Mouse (Mus musculus) ES-E14 (cell line): ENCODE data around the gene Tgm5. TPM values are rescaled to one million over a fixed set of nuclear protein-coding genes. Genes with fewer than 3 reads are reported as not detected.
A peak's percentile ranks its signal among the peaks of the same experiment; 100 is the strongest.

ENCODE experiments used
- DNase-seq: peaks from one replicate; pipeline ENCODE4 v3.0.0-alpha.2; 2013; ENCODE audit warnings: low read depth, low spot score
- H3K27ac ChIP-seq: 2 replicates; pipeline ENCODE4 v1.5.1; 2012; ENCODE audit warnings: low read depth, mild to moderate bottlenecking, low read length, moderate library complexity, mixed read lengths; ENCODE audit not compliant: poor library complexity, insufficient read depth, severe bottlenecking
- H3K36me3 ChIP-seq: 2 replicates; pipeline ENCODE4 v1.6.1; 2012; ENCODE audit warnings: mild to moderate bottlenecking, low read length, moderate library complexity, mixed read lengths; ENCODE audit not compliant: control insufficient read depth, poor library complexity, insufficient read depth, severe bottlenecking
- H3K4me1 ChIP-seq, 2 experiments: fragments of 150-350 bp in 1 of 2; sonication (generic) in 1 of 2; 2 replicates each; pipeline ENCODE4 v1.6.1; 2012; ENCODE audit warnings: low read length in 2 of 2, mild to moderate bottlenecking in 1 of 2, mixed read lengths in 1 of 2; ENCODE audit not compliant: control insufficient read depth in 2 of 2, insufficient read depth in 2 of 2, poor library complexity in 1 of 2
- H3K4me3 ChIP-seq, 2 experiments: fragments of 150-350 bp in 1 of 2; sonication (generic) in 1 of 2; 2 replicates each; pipeline ENCODE4 v1.5.1; 2012; ENCODE audit warnings: low read length in 2 of 2, low read depth in 1 of 2, mild to moderate bottlenecking in 1 of 2, mixed read lengths in 1 of 2; ENCODE audit not compliant: insufficient read depth in 1 of 2, poor library complexity in 1 of 2, severe bottlenecking in 1 of 2
- H3K9ac ChIP-seq: 2 replicates; pipeline ENCODE4 v1.6.1; 2012; ENCODE audit warnings: low read depth, mild to moderate bottlenecking, low read length, mixed read lengths; ENCODE audit not compliant: poor library complexity, insufficient read depth, severe bottlenecking
- H3K9me3 ChIP-seq: fragments of 150-350 bp; sonication (generic); 2 replicates; pipeline ENCODE4 v1.6.1; 2012; ENCODE audit warnings: low read depth, mild to moderate bottlenecking, low read length; ENCODE audit not compliant: control insufficient read depth, insufficient read depth
- CHD2 ChIP-seq: IDR thresholded peaks from 2 replicates; pipeline ENCODE4 v1.6.1; 2014; ENCODE audit warnings: mild to moderate bottlenecking, low read depth, low read length, inconsistent platforms
- HCFC1 ChIP-seq: IDR thresholded peaks from 2 replicates; pipeline ENCODE4 v1.6.1; 2012; ENCODE audit warnings: low read length, inconsistent platforms, borderline replicate concordance; ENCODE audit not compliant: insufficient read depth
- MAFK ChIP-seq: IDR thresholded peaks from 2 replicates; pipeline ENCODE4 v1.6.1; 2014; ENCODE audit warnings: mild to moderate bottlenecking, low read depth, low read length, inconsistent platforms; ENCODE audit not compliant: insufficient read depth
- ZC3H11A ChIP-seq: IDR thresholded peaks from 2 replicates; pipeline ENCODE4 v1.6.1; 2012; ENCODE audit warnings: low read depth, mild to moderate bottlenecking, inconsistent platforms, low read length, borderline replicate concordance
- ZNF384 ChIP-seq: IDR thresholded peaks from 2 replicates; pipeline ENCODE4 v1.6.1; 2012; ENCODE audit warnings: low read depth, low read length, inconsistent platforms
- in situ Hi-C, 2 experiments: fragments of 600-800 bp; cut with MboI; formaldehyde crosslinking; loops; one replicate each; pipeline ENCODE4 v1.15.1; 2025; ENCODE audit warnings: low sequenced_read_pairs in 2 of 2, inconsistent platforms in 1 of 2; ENCODE audit not compliant: unreplicated experiment in 2 of 2
- total RNA-seq: library from RNA; depleted of rRNA; stranded (reverse); fragments of 300-350 nt; gene quantifications from 2 replicates; pipeline ENCODE4 v1.2.3, GENCODE M21; 2012

Gene Tgm5
- total RNA-seq, 1 experiment = not detected

DNA sequence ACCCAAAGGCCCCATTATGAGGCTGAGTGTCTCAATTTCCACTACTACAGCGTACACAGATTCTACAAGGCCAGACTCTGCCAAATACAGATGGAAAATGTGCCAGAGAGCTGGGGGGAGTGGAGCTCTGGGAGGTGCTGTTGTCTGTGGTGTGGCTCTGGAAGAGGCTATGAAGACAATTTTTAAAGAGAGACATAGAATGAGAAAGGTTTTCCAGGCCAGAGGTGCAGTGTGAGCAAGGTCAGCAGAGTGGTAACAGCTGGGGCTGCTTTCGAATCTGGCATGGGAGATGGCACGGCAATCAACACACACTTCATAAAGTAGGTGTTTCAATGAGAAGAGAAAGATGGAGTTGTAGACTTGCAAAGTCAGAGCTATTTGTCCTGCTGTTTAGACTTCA, 33.6 kb upstream of the Tgm5 start:
- H3K36me3 ChIP-seq = no peaks in the 10 kb centered on the region
- H3K4me3 ChIP-seq = no peak overlapping the region
- H3K9ac ChIP-seq = no peak overlapping the region
- in situ Hi-C loops = no loop called here
- H3K9me3 ChIP-seq = no peaks in the 10 kb centered on the region
- no peak for DNase-seq
- H3K4me1 ChIP-seq = no peaks in the 10 kb centered on the region
- TF ChIP-seq HCFC1 (no peak), CHD2 (no peak), ZNF384 (no peak), MAFK (no peak), ZC3H11A (no peak)
- no peak overlapping the region for H3K27ac ChIP-seq

DNA sequence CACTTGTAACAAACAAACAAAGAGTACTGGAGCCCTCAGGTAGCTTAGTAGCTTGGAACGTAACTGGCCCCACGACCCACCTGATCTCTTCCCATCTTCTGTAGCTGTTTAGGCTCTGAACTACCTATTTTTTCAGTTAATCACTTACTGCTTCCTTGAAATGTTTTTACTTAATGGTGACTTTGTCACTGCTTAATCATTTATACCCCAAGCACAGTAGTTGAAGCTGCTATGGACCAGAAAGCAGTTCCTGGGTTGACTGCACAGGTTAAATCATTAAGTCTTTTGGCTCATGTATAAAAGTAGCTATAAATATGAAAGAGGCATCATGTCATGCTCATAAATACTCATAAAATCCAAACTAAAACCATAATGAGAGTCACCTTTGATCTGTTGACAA, 29.8 kb upstream of the Tgm5 start:
- Histone ChIP-seq H3K27ac (no peak overlapping the region), H3K9me3 (no peaks in the 10 kb centered on the region), H3K9ac (no peak overlapping the region), H3K4me3 (no peak overlapping the region), H3K4me1 (no peaks in the 10 kb centered on the region), H3K36me3 (no peaks in the 10 kb centered on the region)
- TF ChIP-seq ZNF384 (no peak), MAFK (no peak), HCFC1 (no peak), ZC3H11A (no peak), CHD2 (no peak)
- in situ Hi-C loops = no loop called here
- DNase-seq = no peak

DNA sequence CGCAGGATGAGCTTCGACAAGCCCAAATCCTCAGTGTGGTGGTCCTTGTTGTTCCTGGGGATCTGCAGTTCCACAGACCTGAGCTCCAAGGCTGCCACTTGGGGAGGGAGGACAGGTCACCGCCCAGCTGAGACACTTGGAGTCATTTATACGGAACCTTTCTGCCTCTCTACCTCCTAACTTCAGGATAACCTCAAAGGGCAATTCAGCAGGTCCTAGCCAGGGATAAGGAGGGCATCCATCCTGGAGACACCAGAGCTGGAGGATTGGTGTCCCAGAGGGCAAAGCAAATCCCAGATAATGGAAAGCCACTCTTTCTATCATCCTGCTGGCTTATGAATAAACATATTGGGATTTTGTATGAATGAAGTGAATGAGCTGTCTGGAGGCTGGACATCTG, 24.1 kb upstream of the Tgm5 start, which contains the start of gene Tgm7:
Gene Tgm7 (minus strand): TSS at position 101 of the 400 bp plus-strand sequence.
- H3K27ac ChIP-seq = no peak within 1 kb of the TSS
- no peaks in the 10 kb centered on the region for H3K9me3 ChIP-seq
- H3K4me1 ChIP-seq = no peaks in the 10 kb centered on the region
- in situ Hi-C loops = no loop called here
- H3K9ac ChIP-seq = no peak within 1 kb of the TSS
- TF ChIP-seq CHD2 (no peak), ZNF384 (no peak), MAFK (no peak), HCFC1 (no peak), ZC3H11A (no peak)
- H3K4me3 ChIP-seq = no peak within 1 kb of the TSS
- DNase-seq = no peak
- H3K36me3 ChIP-seq = no peaks in the 10 kb centered on the region

DNA sequence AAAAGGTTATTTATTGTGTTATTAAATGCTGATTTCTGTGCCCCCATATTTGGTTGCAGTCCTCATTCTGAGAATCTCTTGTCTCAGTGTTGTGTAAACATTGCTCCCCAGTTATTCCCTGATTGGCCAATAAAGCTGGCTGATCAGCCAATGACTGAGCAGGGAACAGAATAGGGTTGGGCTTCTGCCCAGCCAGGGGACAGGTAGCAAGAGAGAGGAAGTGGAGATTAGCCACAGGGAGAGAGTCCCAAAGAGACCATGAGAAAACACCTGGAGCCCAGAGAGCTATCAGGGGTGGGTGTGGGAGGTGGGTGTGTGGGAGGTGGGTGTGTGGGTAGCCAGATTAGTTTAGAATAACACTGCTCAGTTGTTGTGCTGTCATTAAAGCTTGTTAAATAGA, 20.3 kb upstream of the Tgm5 start:
- no peaks in the 10 kb centered on the region for H3K36me3 ChIP-seq
- no peak for DNase-seq
- H3K4me1 ChIP-seq = no peaks in the 10 kb centered on the region
- no peak overlapping the region for H3K4me3 ChIP-seq
- in situ Hi-C loops = no loop called here
- H3K9ac ChIP-seq = no peak overlapping the region
- TF ChIP-seq CHD2 = no peak
- TF ChIP-seq ZNF384 = no peak
- H3K27ac ChIP-seq = no peak overlapping the region
- H3K9me3 ChIP-seq = no peaks in the 10 kb centered on the region

DNA sequence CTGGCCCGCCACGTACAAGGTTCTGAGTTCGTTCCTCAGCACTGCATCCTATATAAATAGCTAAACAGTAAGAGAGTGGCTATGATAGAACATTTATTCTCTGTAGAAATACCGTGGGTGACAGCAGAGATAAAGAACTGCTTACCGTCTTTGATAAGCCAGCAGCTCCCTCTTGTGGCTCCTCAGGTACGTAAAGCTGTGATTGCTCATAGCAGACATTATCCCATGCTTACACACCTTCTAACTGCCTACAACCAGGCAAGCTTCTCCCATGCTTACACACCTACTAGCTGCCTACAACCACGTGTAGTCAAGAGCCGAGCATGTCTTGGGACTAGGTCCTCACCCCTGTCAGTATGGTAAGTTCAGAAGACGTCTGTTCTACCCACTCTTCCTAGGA, 16.4 kb upstream of the Tgm5 start:
- H3K4me3 ChIP-seq = no peak overlapping the region
- no peak overlapping the region for H3K27ac ChIP-seq
- TF ChIP-seq ZC3H11A (peak; percentile 88), HCFC1 (no peak)
- peak; percentile 41 for DNase-seq
- H3K9me3 ChIP-seq = no peaks in the 10 kb centered on the region
- H3K4me1 ChIP-seq = no peaks in the 10 kb centered on the region
- in situ Hi-C loops = no loop called here
- no peak overlapping the region for H3K9ac ChIP-seq
- H3K36me3 ChIP-seq = no peaks in the 10 kb centered on the region
